Mouse (Mus musculus) liver, postnatal 0 days (tissue): ENCODE measurements around the gene 6820408C15Rik. TPM values are rescaled to one million over a fixed set of nuclear protein-coding genes. Genes with fewer than 3 reads are reported as not detected.

ENCODE experiments used
- ATAC-seq: fragments of 200-750 bp; cut with Nextera tagmentation; 2 replicates; pipeline ENCODE4 v1.8.0; 2017; ENCODE audit warnings: mild to moderate bottlenecking, moderate library complexity
- DNase-seq: peaks from one replicate; pipeline ENCODE4 v3.0.0-alpha.2; 2016
- H3K27ac ChIP-seq: fragments of 300-500 bp; sonication (generic); 2 replicates; pipeline ENCODE4 v1.5.1; 2014; ENCODE audit warnings: antibody characterized with exemption, moderate library complexity, mild to moderate bottlenecking, low read depth
- H3K27me3 ChIP-seq: fragments of 300-500 bp; sonication (generic); 2 replicates; pipeline ENCODE4 v1.6.1; 2014; ENCODE audit warnings: low read length, control low read depth, mixed read lengths; ENCODE audit not compliant: insufficient read depth
- H3K36me3 ChIP-seq: fragments of 300-500 bp; sonication (generic); replicated peaks from 2 replicates; pipeline ENCODE4 v1.6.1; 2014; ENCODE audit warnings: mild to moderate bottlenecking, control low read depth, low read length, moderate library complexity, mixed read lengths; ENCODE audit not compliant: insufficient read depth
- H3K4me1 ChIP-seq: fragments of 300-500 bp; sonication (generic); 2 replicates; pipeline ENCODE4 v1.6.1; 2014; ENCODE audit warnings: antibody characterized with exemption, mild to moderate bottlenecking, control low read depth; ENCODE audit not compliant: insufficient read depth
- H3K4me2 ChIP-seq: fragments of 300-500 bp; sonication (generic); 2 replicates; pipeline ENCODE4 v1.6.1; 2014; ENCODE audit warnings: low read depth, mild to moderate bottlenecking, low read length, moderate library complexity, mixed read lengths
- H3K4me3 ChIP-seq: fragments of 300-500 bp; sonication (generic); 2 replicates; pipeline ENCODE4 v1.5.1; 2014; ENCODE audit warnings: low read depth, low read length
- H3K9ac ChIP-seq: fragments of 300-500 bp; sonication (generic); replicated peaks from 2 replicates; pipeline ENCODE4 v1.6.1; 2014; ENCODE audit warnings: mild to moderate bottlenecking, moderate library complexity
- H3K9me3 ChIP-seq: fragments of 300-500 bp; sonication (generic); 2 replicates; pipeline ENCODE4 v1.6.1; 2016; ENCODE audit warnings: mild to moderate bottlenecking, control low read depth, low read length, mixed read lengths
- CTCF ChIP-seq: sonication (generic); IDR thresholded peaks from 2 replicates; pipeline ENCODE4 v1.5.1; 2016; ENCODE audit warnings: antibody characterized with exemption, low read depth
- EP300 ChIP-seq: IDR thresholded peaks from 2 replicates; pipeline ENCODE4 v1.6.1; 2016; ENCODE audit warnings: antibody characterized with exemption, low read depth, mild to moderate bottlenecking
- WGBS: fragments of 180-500 bp; shearing (Covaris S2); extraction: QIAGEN DNeasy Blood & Tissue Kit; methylation state at CpG from one replicate; pipeline ENCODE4 v1.1.7; 2014; ENCODE audit not compliant: insufficient replicate concordance; 5-methylcytosine and 5-hydroxymethylcytosine counted together
- polyA plus RNA-seq: library from polyadenylated mRNA; unstranded; fragments of >200 nt; fragmentation: Nextera tagmentation; extraction: Ambion mirVana; gene quantifications from 2 replicates; pipeline ENCODE4 v1.2.1, GENCODE M21; 2015

The 6820408C15Rik gene
- polyA plus RNA-seq, 1 experiment from 2014 or later = 0.42 TPM

GRCm38 (mm10) chr2:152472434-152472833, 57.0 kb downstream of the 6820408C15Rik start:
- no peaks in the 10 kb centered on the region for H3K27me3 ChIP-seq
- ATAC-seq = no peak
- no peak for TF ChIP-seq EP300
- TF ChIP-seq CTCF = peak; percentile 32
- H3K36me3 ChIP-seq = no peaks in the 10 kb centered on the region
- DNase-seq = no peak
- no peak overlapping the region for H3K4me3 ChIP-seq
- no peaks in the 10 kb centered on the region for H3K9me3 ChIP-seq
- H3K27ac ChIP-seq = no peak overlapping the region
- no peak overlapping the region for H3K4me2 ChIP-seq
- 16% methylated on average over 3 of the region's 3 CpGs for WGBS
- no peaks in the 10 kb centered on the region for H3K4me1 ChIP-seq
- H3K9ac ChIP-seq = no peak overlapping the region

DNA sequence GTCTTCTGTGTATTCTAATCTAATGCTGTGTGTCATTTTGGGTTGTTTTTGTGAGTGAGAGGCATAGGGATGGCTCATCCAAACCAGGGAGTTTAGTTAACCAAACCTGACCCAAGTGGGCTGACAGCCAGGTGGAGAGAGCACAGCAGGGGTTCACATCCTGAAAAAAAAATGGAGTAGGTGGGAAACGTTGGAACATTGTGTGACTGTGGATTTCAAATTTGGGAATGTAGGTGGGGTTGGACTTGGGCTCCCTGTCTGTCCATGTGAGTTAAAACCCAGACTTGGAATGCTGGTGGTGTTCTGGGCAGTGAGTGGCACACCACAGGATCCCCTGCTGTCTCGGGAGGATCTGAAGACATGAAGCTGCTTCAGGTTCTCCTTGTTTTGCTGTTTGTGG, 61.4 kb downstream of the 6820408C15Rik start, which contains the start of gene Defb20:
Gene Defb20 (plus strand): TSS at position 301 of the 400 bp plus-strand sequence.
- 55% methylated on average over 2 of the region's 2 CpGs for WGBS
- Histone ChIP-seq H3K36me3 (no peaks in the 10 kb centered on the region), H3K4me1 (no peaks in the 10 kb centered on the region), H3K9ac (no peak within 1 kb of the TSS), H3K4me3 (no peak within 1 kb of the TSS), H3K27ac (no peak within 1 kb of the TSS), H3K27me3 (no peaks in the 10 kb centered on the region), H3K4me2 (no peak within 1 kb of the TSS), H3K9me3 (no peaks in the 10 kb centered on the region)
- no peak for ATAC-seq
- TF ChIP-seq EP300 (no peak), CTCF (no peak)
- DNase-seq = no peak

DNA sequence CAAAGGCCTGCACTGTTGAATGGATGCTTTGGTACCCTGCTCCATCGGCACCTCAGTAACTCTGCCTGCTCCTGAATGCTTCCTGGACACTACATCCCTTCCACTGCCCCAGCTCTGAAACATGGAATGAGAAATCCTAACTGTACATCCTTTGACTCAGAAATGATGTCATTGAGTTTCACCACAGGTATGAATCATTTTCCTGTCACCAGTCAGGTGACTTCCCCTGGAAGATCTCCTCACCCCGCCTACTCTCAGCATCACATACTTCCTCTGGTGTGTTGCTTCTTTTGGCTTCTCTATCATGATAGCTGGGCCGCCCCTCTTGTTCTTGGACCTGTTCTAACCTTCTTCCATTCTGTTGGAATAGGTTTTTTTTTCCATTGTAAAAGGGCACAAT, 65.5 kb downstream of the 6820408C15Rik start:
- H3K4me2 ChIP-seq = no peak overlapping the region
- H3K36me3 ChIP-seq = no peaks in the 10 kb centered on the region
- H3K4me1 ChIP-seq = no peaks in the 10 kb centered on the region
- DNase-seq (no peak), ATAC-seq (no peak)
- no peaks in the 10 kb centered on the region for H3K9me3 ChIP-seq
- no peak overlapping the region for H3K4me3 ChIP-seq
- TF ChIP-seq CTCF (no peak), EP300 (no peak)
- WGBS = 67% methylated on average over 3 of the region's 3 CpGs
- H3K9ac ChIP-seq = no peak overlapping the region
- H3K27ac ChIP-seq = no peak overlapping the region
- no peaks in the 10 kb centered on the region for H3K27me3 ChIP-seq

- Histone ChIP-seq H3K27me3 (no peaks in the 10 kb centered on the region), H3K4me1 (no peaks in the 10 kb centered on the region), H3K9me3 (no peaks in the 10 kb centered on the region), H3K9ac (no peak overlapping the region), H3K4me2 (no peak overlapping the region), H3K4me3 (no peak overlapping the region), H3K36me3 (no peaks in the 10 kb centered on the region), H3K27ac (no peak overlapping the region)
- 78% methylated on average over 7 of the region's 7 CpGs for WGBS
- no peak for DNase-seq
- TF ChIP-seq EP300 (no peak), CTCF (no peak)
- ATAC-seq = no peak
These were observed 66.3 kb downstream of the 6820408C15Rik start for GRCm38 (mm10) chr2:152481726-152482125.

DNA sequence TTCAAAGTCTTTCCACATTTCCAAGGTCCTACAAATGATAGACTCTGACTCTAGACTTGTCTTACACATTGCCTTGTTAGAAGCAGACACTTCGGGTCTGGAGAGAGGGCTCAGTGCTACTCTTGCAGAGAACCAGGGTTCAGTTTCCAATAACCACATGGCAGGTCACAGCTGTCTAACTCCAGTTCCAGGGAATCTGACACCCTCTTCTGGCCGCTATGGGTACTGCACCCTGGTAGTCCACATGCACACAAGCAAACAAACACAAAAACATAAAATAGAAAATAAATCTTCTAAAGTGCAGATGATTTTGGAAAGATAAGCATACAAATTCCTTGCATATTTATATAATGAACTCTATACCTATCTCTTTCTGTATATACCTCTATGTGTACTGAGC, 71.6 kb downstream of the 6820408C15Rik start:
- H3K27me3 ChIP-seq = no peaks in the 10 kb centered on the region

GRCm38 (mm10) chr2:152490038-152490437, 74.7 kb downstream of the 6820408C15Rik start, which contains the start of gene Defb22:
Gene Defb22 (minus strand): TSS chr2:152490138.
- no peaks in the 10 kb centered on the region for H3K27me3 ChIP-seq
- H3K4me3 ChIP-seq = no peak within 1 kb of the TSS
- H3K4me1 ChIP-seq = no peaks in the 10 kb centered on the region
- H3K4me2 ChIP-seq = no peak within 1 kb of the TSS
- ATAC-seq (no peak), DNase-seq (no peak)
- H3K9me3 ChIP-seq = no peaks in the 10 kb centered on the region
- no peaks in the 10 kb centered on the region for H3K36me3 ChIP-seq
- H3K27ac ChIP-seq = no peak within 1 kb of the TSS
- no peak within 1 kb of the TSS for H3K9ac ChIP-seq
- TF ChIP-seq EP300 = no peak
- TF ChIP-seq CTCF = no peak

More for the DNA sequence above, 71.6 kb downstream of the 6820408C15Rik start:
- TF ChIP-seq EP300 (no peak), CTCF (peak; percentile 54)
- no peak for ATAC-seq
- Histone ChIP-seq H3K9ac (no peak overlapping the region), H3K4me1 (no peaks in the 10 kb centered on the region), H3K27ac (no peak overlapping the region), H3K4me3 (no peak overlapping the region), H3K4me2 (no peak overlapping the region), H3K36me3 (no peaks in the 10 kb centered on the region), H3K9me3 (no peaks in the 10 kb centered on the region)
- WGBS = 60% methylated on average over 2 of the region's 2 CpGs
- peak; percentile 23 for DNase-seq

GRCm38 (mm10) chr2:152493151-152493550, 77.8 kb downstream of the 6820408C15Rik start:
- Histone ChIP-seq H3K4me1 (no peaks in the 10 kb centered on the region), H3K27ac (no peak overlapping the region), H3K36me3 (no peaks in the 10 kb centered on the region), H3K27me3 (no peaks in the 10 kb centered on the region), H3K9ac (no peak overlapping the region), H3K4me3 (no peak overlapping the region), H3K4me2 (no peak overlapping the region), H3K9me3 (no peaks in the 10 kb centered on the region)
- TF ChIP-seq EP300 = no peak
- no peak for TF ChIP-seq CTCF
- ATAC-seq = no peak
- DNase-seq = no peak
- 69% methylated on average over 6 of the region's 6 CpGs for WGBS

Other genes starting within 250 kb of the 6820408C15Rik start
- 40.5 and 43.1 TPM in 2 replicates for gene Csnk2a1, start 188.7 kb upstream of the 6820408C15Rik start, polyA plus RNA-seq
- 7.8 and 8.3 TPM in 2 replicates for gene Tbc1d20, start 121.8 kb upstream of the 6820408C15Rik start, polyA plus RNA-seq
- 30.2 and 31.0 TPM in 2 replicates for gene Rbck1, start 82.9 kb upstream of the 6820408C15Rik start, polyA plus RNA-seq
- gene Trib3, start 71.6 kb upstream of the 6820408C15Rik start, polyA plus RNA-seq = 4.1 and 5.5 TPM in 2 replicates
- not detected in 2 replicates for gene Nrsn2, start 38.9 kb upstream of the 6820408C15Rik start, polyA plus RNA-seq
- gene Sox12, start 17.5 kb upstream of the 6820408C15Rik start, polyA plus RNA-seq = 1.2 and 1.3 TPM in 2 replicates
- gene Zcchc3, start 560 bp upstream of the 6820408C15Rik start, polyA plus RNA-seq = 6.4 and 7.4 TPM in 2 replicates
- gene Defb23, start 49.0 kb downstream of the 6820408C15Rik start, polyA plus RNA-seq = not detected in 2 replicates
- gene Defb20, start 61.5 kb downstream of the 6820408C15Rik start, polyA plus RNA-seq = not detected in 2 replicates
- not detected in 2 replicates for gene Defb22, start 74.6 kb downstream of the 6820408C15Rik start, polyA plus RNA-seq
- gene Defb26, start 96.1 kb downstream of the 6820408C15Rik start, polyA plus RNA-seq = not detected in 2 replicates
- gene Defb28, start 102.7 kb downstream of the 6820408C15Rik start, polyA plus RNA-seq = not detected in 2 replicates
- gene Defb29, start 124.5 kb downstream of the 6820408C15Rik start, polyA plus RNA-seq = not detected in 2 replicates
- not detected in 2 replicates for gene Gm17416, start 153.8 kb downstream of the 6820408C15Rik start, polyA plus RNA-seq
- gene Defb21, start 157.2 kb downstream of the 6820408C15Rik start, polyA plus RNA-seq = not detected in 2 replicates
- gene Defb19, start 164.7 kb downstream of the 6820408C15Rik start, polyA plus RNA-seq = not detected in 2 replicates
- gene Defb45, start 183.8 kb downstream of the 6820408C15Rik start, polyA plus RNA-seq = not detected in 2 replicates
- not detected in 2 replicates for gene Defb36, start 188.7 kb downstream of the 6820408C15Rik start, polyA plus RNA-seq
- gene Defb25, start 207.5 kb downstream of the 6820408C15Rik start, polyA plus RNA-seq = 0.49 TPM in 1 of 2 replicates, not detected in the other
- 0.81 and 1.6 TPM in 2 replicates for gene Rem1, start 211.4 kb downstream of the 6820408C15Rik start, polyA plus RNA-seq